Mouse (Mus musculus): ENCODE results near the gene Mobp. TPM values are rescaled to one million over a fixed set of nuclear protein-coding genes. Genes with fewer than 3 reads are reported as not detected.
A peak's percentile ranks its signal among the peaks of the same experiment; 100 is the strongest.

Mobp gene
- polyA plus RNA-seq, 1 experiment from 2014 or later, result not detected

GRCm38 (mm10) chr9:120191362-120192098, 42.0 kb downstream of the Mobp start:
- Histone ChIP-seq H3K9me3 (no peaks in the 10 kb centered on the region), H3K27me3 (no peaks in the 10 kb centered on the region), H3K4me3 (peak overlapping the region; percentile 36), H3K9ac (no peak overlapping the region), H3K27ac (no peak overlapping the region), H3K36me3 (no peaks in the 10 kb centered on the region), H3K4me2 (peak overlapping the region; percentile 65), H3K4me1 (0 out of 2 replicates have a peak, but pooled peaks cover 3% of the 10 kb centered on the region)
- no peak; the same call in 1 of the 2 replicates for ATAC-seq (ENCODE audit: borderline replicate concordance, extremely low read depth, low FRiP score, low TSS enrichment)
- 25% methylated on average over 21 of the region's 21 CpGs for WGBS

GRCm38 (mm10) chr9:120192742-120193141, 43.2 kb downstream of the Mobp start:
- Histone ChIP-seq H3K36me3 (no peaks in the 10 kb centered on the region), H3K27ac (no peak overlapping the region), H3K27me3 (no peaks in the 10 kb centered on the region), H3K4me1 (0 out of 2 replicates have a peak, but pooled peaks cover 3% of the 10 kb centered on the region), H3K4me3 (no peak overlapping the region), H3K9ac (no peak overlapping the region), H3K4me2 (no peak overlapping the region), H3K9me3 (no peaks in the 10 kb centered on the region)
- 68% methylated on average over 7 of the region's 7 CpGs for WGBS
- ATAC-seq (ENCODE audit: borderline replicate concordance, extremely low read depth, low FRiP score, low TSS enrichment), result no peak

GRCm38 (mm10) chr9:120200873-120201272, 51.4 kb downstream of the Mobp start:
- H3K36me3 ChIP-seq, result no peaks in the 10 kb centered on the region
- H3K4me2 ChIP-seq, result no peak overlapping the region
- H3K4me1 ChIP-seq, result 0 out of 2 replicates have a peak, but pooled peaks cover 6% of the 10 kb centered on the region
- no peak overlapping the region for H3K9ac ChIP-seq
- no peak overlapping the region for H3K27ac ChIP-seq
- no peak overlapping the region for H3K4me3 ChIP-seq
- no peaks in the 10 kb centered on the region for H3K9me3 ChIP-seq
- ATAC-seq (ENCODE audit: borderline replicate concordance, extremely low read depth, low FRiP score, low TSS enrichment), result no peak
- no peaks in the 10 kb centered on the region for H3K27me3 ChIP-seq
- 34% methylated on average over 4 of the region's 4 CpGs for WGBS

GRCm38 (mm10) chr9:120201743-120202142, 52.2 kb downstream of the Mobp start:
- Histone ChIP-seq H3K9ac (no peak overlapping the region), H3K27ac (no peak overlapping the region), H3K27me3 (no peaks in the 10 kb centered on the region), H3K4me1 (0 out of 2 replicates have a peak, but pooled peaks cover 6% of the 10 kb centered on the region), H3K36me3 (no peaks in the 10 kb centered on the region), H3K9me3 (no peaks in the 10 kb centered on the region), H3K4me3 (no peak overlapping the region), H3K4me2 (no peak overlapping the region)
- 76% methylated on average over 7 of the region's 7 CpGs for WGBS
- no peak for ATAC-seq (ENCODE audit: borderline replicate concordance, extremely low read depth, low FRiP score, low TSS enrichment)

- no peaks in the 10 kb centered on the region for H3K9me3 ChIP-seq
- H3K4me1 ChIP-seq, result 0 out of 2 replicates have a peak, but pooled peaks cover 6% of the 10 kb centered on the region
- 26% methylated on average over 12 of the region's 12 CpGs for WGBS
- no peaks in the 10 kb centered on the region for H3K36me3 ChIP-seq
- H3K27ac ChIP-seq, result no peak overlapping the region
- ATAC-seq (ENCODE audit: borderline replicate concordance, extremely low read depth, low FRiP score, low TSS enrichment), result no peak
- no peaks in the 10 kb centered on the region for H3K27me3 ChIP-seq
- H3K4me2 ChIP-seq, result no peak overlapping the region
- no peak overlapping the region for H3K4me3 ChIP-seq
- H3K9ac ChIP-seq, result no peak overlapping the region
Measured at GRCm38 (mm10) chr9:120202683-120203082, 53.2 kb downstream of the Mobp start.

GRCm38 (mm10) chr9:120203936-120204335, 54.4 kb downstream of the Mobp start:
- no peaks in the 10 kb centered on the region for H3K9me3 ChIP-seq
- 0 out of 2 replicates have a peak, but pooled peaks cover 6% of the 10 kb centered on the region for H3K4me1 ChIP-seq
- no peak overlapping the region for H3K4me2 ChIP-seq
- no peak overlapping the region for H3K4me3 ChIP-seq
- H3K36me3 ChIP-seq, result no peaks in the 10 kb centered on the region
- H3K27ac ChIP-seq, result peak overlapping the region; percentile 9; the same call in 1 of the 2 replicates
- no peak overlapping the region for H3K9ac ChIP-seq
- WGBS, result 62% methylated on average over 10 of the region's 10 CpGs
- H3K27me3 ChIP-seq, result no peaks in the 10 kb centered on the region
- ATAC-seq (ENCODE audit: borderline replicate concordance, extremely low read depth, low FRiP score, low TSS enrichment), result peak; percentile 14; the same call in 1 of the 2 replicates

- Histone ChIP-seq H3K27me3 (no peaks in the 10 kb centered on the region), H3K27ac (no peak overlapping the region), H3K4me2 (no peak overlapping the region), H3K36me3 (no peaks in the 10 kb centered on the region), H3K4me3 (no peak overlapping the region), H3K4me1 (0 out of 2 replicates have a peak, but pooled peaks cover 6% of the 10 kb centered on the region), H3K9ac (no peak overlapping the region), H3K9me3 (no peaks in the 10 kb centered on the region)
- no peak for ATAC-seq (ENCODE audit: borderline replicate concordance, extremely low read depth, low FRiP score, low TSS enrichment)
- WGBS, result 47% methylated on average over 17 of the region's 17 CpGs
Measured at GRCm38 (mm10) chr9:120206897-120207296, 57.4 kb downstream of the Mobp start.

GRCm38 (mm10) chr9:120210068-120210467, 60.6 kb downstream of the Mobp start:
- no peak for ATAC-seq (ENCODE audit: borderline replicate concordance, extremely low read depth, low FRiP score, low TSS enrichment)
- Histone ChIP-seq H3K4me2 (no peak overlapping the region), H3K9ac (no peak overlapping the region), H3K9me3 (no peaks in the 10 kb centered on the region), H3K4me3 (no peak overlapping the region), H3K27ac (no peak overlapping the region), H3K27me3 (no peaks in the 10 kb centered on the region), H3K4me1 (no peaks in the 10 kb centered on the region), H3K36me3 (no peaks in the 10 kb centered on the region)
- WGBS, result 75% methylated on average over 4 of the region's 4 CpGs

GRCm38 (mm10) chr9:120210865-120211264, 61.4 kb downstream of the Mobp start:
- Histone ChIP-seq H3K9me3 (no peaks in the 10 kb centered on the region), H3K27me3 (no peaks in the 10 kb centered on the region), H3K36me3 (no peaks in the 10 kb centered on the region), H3K4me1 (no peaks in the 10 kb centered on the region), H3K27ac (no peak overlapping the region), H3K9ac (no peak overlapping the region), H3K4me3 (no peak overlapping the region), H3K4me2 (no peak overlapping the region)
- WGBS, result 65% methylated on average over 4 of the region's 4 CpGs
- no peak for ATAC-seq (ENCODE audit: borderline replicate concordance, extremely low read depth, low FRiP score, low TSS enrichment)

GRCm38 (mm10) chr9:120212936-120213335, 63.4 kb downstream of the Mobp start:
- Histone ChIP-seq H3K4me1 (no peaks in the 10 kb centered on the region), H3K4me3 (no peak overlapping the region), H3K27ac (no peak overlapping the region), H3K9ac (no peak overlapping the region), H3K4me2 (no peak overlapping the region), H3K9me3 (no peaks in the 10 kb centered on the region), H3K36me3 (no peaks in the 10 kb centered on the region), H3K27me3 (no peaks in the 10 kb centered on the region)
- WGBS, result 67% methylated on average over 6 of the region's 6 CpGs
- no peak for ATAC-seq (ENCODE audit: borderline replicate concordance, extremely low read depth, low FRiP score, low TSS enrichment)

- WGBS, result 63% methylated on average over 11 of the region's 11 CpGs
Measured at GRCm38 (mm10) chr9:120214978-120215495, 65.5 kb downstream of the Mobp start.

GRCm38 (mm10) chr9:120219411-120219810, 69.9 kb downstream of the Mobp start:
- ATAC-seq (ENCODE audit: borderline replicate concordance, extremely low read depth, low FRiP score, low TSS enrichment), result no peak
- Histone ChIP-seq H3K9ac (no peak overlapping the region), H3K36me3 (no peaks in the 10 kb centered on the region), H3K4me3 (no peak overlapping the region), H3K4me1 (no peaks in the 10 kb centered on the region), H3K4me2 (no peak overlapping the region), H3K27me3 (no peaks in the 10 kb centered on the region), H3K27ac (no peak overlapping the region), H3K9me3 (no peaks in the 10 kb centered on the region)
- WGBS, result 42% methylated on average over 3 of the region's 3 CpGs

More at GRCm38 (mm10) chr9:120214978-120215495, 65.5 kb downstream of the Mobp start:
- Histone ChIP-seq H3K4me3 (no peak overlapping the region), H3K4me2 (no peak overlapping the region), H3K27ac (no peak overlapping the region), H3K36me3 (no peaks in the 10 kb centered on the region), H3K4me1 (no peaks in the 10 kb centered on the region), H3K9ac (no peak overlapping the region), H3K9me3 (no peaks in the 10 kb centered on the region), H3K27me3 (no peaks in the 10 kb centered on the region)
- no peak for ATAC-seq (ENCODE audit: borderline replicate concordance, extremely low read depth, low FRiP score, low TSS enrichment)

All from lung, embryonic 15.5 days (tissue).